Mouse (Mus musculus) liver, adult 2 months (tissue): ENCODE measurements around the gene Asb11.

Experiments used
- CTCF ChIP-seq: fragments of 200-500 bp; IDR thresholded peaks from 2 replicates; pipeline ENCODE4 v1.5.1; 2011; ENCODE audit warnings: low read depth, low read length, control low read depth
- POLR2A ChIP-seq: fragments of 200-500 bp; IDR thresholded peaks from 2 replicates; pipeline ENCODE4 v1.6.1; 2011; ENCODE audit warnings: low read length, control low read depth; ENCODE audit not compliant: insufficient read depth; ENCODE audit errors: extremely low read depth

DNA sequence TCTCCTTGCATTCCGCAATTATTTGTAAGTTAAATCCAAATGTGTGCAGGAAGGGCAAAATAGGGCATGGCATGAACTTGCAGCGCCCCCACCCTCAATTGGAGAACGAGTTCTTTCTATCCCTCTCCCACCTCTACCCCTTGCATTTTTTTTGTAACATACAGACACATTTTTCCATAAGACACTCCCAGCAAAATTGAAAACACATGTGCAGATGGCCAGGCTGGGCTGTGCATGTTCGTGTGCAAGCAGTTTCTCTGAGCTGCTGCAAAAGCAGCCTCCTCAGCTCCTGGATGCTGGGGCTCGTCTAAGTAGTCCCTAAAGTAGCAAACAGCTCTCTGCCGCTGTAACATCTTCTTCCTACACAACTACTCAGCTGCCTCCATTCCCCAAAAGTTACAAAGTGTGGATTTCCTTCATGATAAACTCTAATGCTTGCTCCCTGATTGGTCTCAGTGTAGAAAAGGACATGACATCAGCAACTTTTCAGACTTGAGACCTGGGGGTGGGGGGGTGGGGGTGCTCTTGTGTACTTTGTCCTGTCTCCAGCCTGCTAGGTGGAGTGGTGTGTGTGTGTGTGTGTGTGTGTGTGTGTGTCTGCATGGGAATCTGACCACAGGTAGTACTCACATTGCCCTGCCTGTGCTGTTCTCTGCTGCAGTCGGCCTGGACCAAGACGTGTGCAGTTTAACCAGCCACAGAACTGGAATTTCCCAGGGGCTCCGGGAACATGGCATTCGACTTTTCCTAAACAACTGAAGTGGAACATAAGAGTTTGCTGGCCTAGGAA is 69.1 kb downstream of the Asb11 start, which contains the start of gene Asb9:
- TF ChIP-seq POLR2A (no peak), CTCF (no peak)
